Mouse (Mus musculus) neutrophil, adult 5-6 weeks (primary cell): ENCODE measurements at regions not wholly inside any gene's neighbourhood (a gene's known extent, or its start where the extent isn't known, plus 50 kb on each side); places are given as distances from the start of the nearest gene placed in this dataset.
"Not testable (repeated sequence)": the region's sequence is repeated elsewhere in the genome, so short reads cannot be mapped to it uniquely, and the experiment has no call there.

Source experiments
- ATAC-seq: fragments of 151-379, 151-347 bp; 2 replicates; pipeline ENCODE4 v1.8.0; 2017; ENCODE audit warnings: mild to moderate bottlenecking, moderate TSS enrichment; ENCODE audit not compliant: insufficient number of reproducible peaks, poor library complexity, low FRiP score, severe bottlenecking; ENCODE audit errors: extremely low read depth

- ATAC-seq, result no peak
Observed at GRCm38 (mm10) chr4:10670846-10671428, 203.4 kb upstream of the 2610301B20Rik start.

GRCm38 (mm10) chr4:10691086-10691485 is 183.2 kb upstream of the 2610301B20Rik start:
- no peak for ATAC-seq

GRCm38 (mm10) chr4:10692860-10693259 is 181.4 kb upstream of the 2610301B20Rik start:
- ATAC-seq, result no peak

- no peak for ATAC-seq
Observed at GRCm38 (mm10) chr4:10693446-10694105, 180.7 kb upstream of the 2610301B20Rik start.

- ATAC-seq, result not testable (repeated sequence)
Observed at GRCm38 (mm10) chr4:10694106-10694748, 180.1 kb upstream of the 2610301B20Rik start.

- ATAC-seq, result no peak
Observed at GRCm38 (mm10) chr4:10697225-10697836, 177.0 kb upstream of the 2610301B20Rik start.

- ATAC-seq, result no peak
Observed at GRCm38 (mm10) chr4:10698637-10699036, 175.7 kb upstream of the 2610301B20Rik start.

- no peak for ATAC-seq
Observed at GRCm38 (mm10) chr4:10701479-10701878, 172.8 kb upstream of the 2610301B20Rik start.

- no peak for ATAC-seq
Observed at GRCm38 (mm10) chr4:10703212-10703611, 171.1 kb upstream of the 2610301B20Rik start.

- no peak for ATAC-seq
Observed at GRCm38 (mm10) chr4:10707016-10707657, 167.2 kb upstream of the 2610301B20Rik start.

- no peak for ATAC-seq
Observed at GRCm38 (mm10) chr4:10707658-10708056, 166.6 kb upstream of the 2610301B20Rik start.

- ATAC-seq, result no peak
Observed at GRCm38 (mm10) chr4:10711939-10712533, 162.3 kb upstream of the 2610301B20Rik start.

GRCm38 (mm10) chr4:10723341-10723740 is 151.0 kb upstream of the 2610301B20Rik start:
- ATAC-seq, result no peak

- no peak for ATAC-seq
Observed at GRCm38 (mm10) chr4:10727894-10728293, 146.4 kb upstream of the 2610301B20Rik start.

GRCm38 (mm10) chr4:10745207-10745606 is 129.1 kb upstream of the 2610301B20Rik start:
- no peak for ATAC-seq

GRCm38 (mm10) chr4:10748816-10749215 is 125.5 kb upstream of the 2610301B20Rik start:
- ATAC-seq, result no peak

- not testable (repeated sequence) for ATAC-seq
Observed at GRCm38 (mm10) chr4:10750377-10751062, 123.8 kb upstream of the 2610301B20Rik start.

GRCm38 (mm10) chr4:10753176-10753575 is 121.1 kb upstream of the 2610301B20Rik start:
- ATAC-seq, result no peak
